Comparison of ENCODE assay signal across 10 mouse cellular contexts in genomic region chr6:125492033-125492432, GRCm38 (mm10). TPM values are rescaled to one million over a fixed set of nuclear protein-coding genes. Genes with fewer than 3 reads are reported as not detected.
DNase-seq lines count a peak whose midpoint lies in the region; ATAC-seq and TF ChIP-seq lines count a peak whose summit lies in the region.
"Had no signal": no experiment of that assay in that cellular context is flagged by ENCODE, and none has a peak within 500 bp of the region (broad histone marks: within the 10 kb centered on the region; RNA-seq: fewer than 3 reads in every experiment).

No protein-coding gene starts in this region.

- TF ChIP-seq CTCF in liver, postnatal 0 days (IDR thresholded peaks at IDR 0.05; ENCODE audit: low read depth) = no peak

- H3K9ac ChIP-seq in heart, embryonic 13.5 days = peak overlapping the region; percentile 91; the same call in 1 of the 2 replicates
- H3K9ac ChIP-seq in lung, embryonic 15.5 days = no peak overlapping the region
- no peak overlapping the region for H3K9ac ChIP-seq in embryonic facial prominence, embryonic 15.5 days
- H3K9ac ChIP-seq in liver, postnatal 0 days (replicated peaks) = peak overlapping the region; percentile 85

- intact Hi-C loops in heart, postnatal 25 days (cut with DNase I) = loop anchor here (2.0 kb wide), 1 partner anchor 13 kb away; no protein-coding TSS in a partner anchor

- DNase-seq in heart, postnatal 25 days (ENCODE audit: low spot score) = no peak
- no peak for DNase-seq in lung, adult 18-20 months
- DNase-seq in liver, postnatal 0 days = no peak
- DNase-seq in right cerebral cortex, postnatal 36 days (ENCODE audit: low spot score in 2 of 2) = no peak
- DNase-seq in spleen, postnatal 10 days (ENCODE audit: low spot score in 2 of 2) = no peak
- DNase-seq: gastrocnemius, postnatal 25 days; thymus, postnatal 4 days had no signal

- WGBS in heart, embryonic 13.5 days = 65% methylated on average over 9 of the region's 9 CpGs
- 56% methylated on average over 9 of the region's 9 CpGs for WGBS in lung, embryonic 15.5 days
- WGBS in embryonic facial prominence, embryonic 15.5 days = 62% methylated on average over 9 of the region's 9 CpGs
- WGBS in liver, postnatal 0 days (ENCODE audit: insufficient replicate concordance) = 61% methylated on average over 9 of the region's 9 CpGs

- H3K36me3 ChIP-seq in heart, embryonic 13.5 days = no peaks in the 10 kb centered on the region
- H3K36me3 ChIP-seq in lung, embryonic 15.5 days = 0 out of 2 replicates have a peak, but pooled peaks cover 2% of the 10 kb centered on the region
- no peaks in the 10 kb centered on the region for H3K36me3 ChIP-seq in embryonic facial prominence, embryonic 15.5 days
- peaks cover 3% of the 10 kb centered on the region; the same call in 1 of the 2 replicates for H3K36me3 ChIP-seq in liver, postnatal 0 days (replicated peaks; ENCODE audit: insufficient read depth, low read length)

- peaks cover 48% of the 10 kb centered on the region for H3K4me1 ChIP-seq in heart, embryonic 13.5 days
- peaks cover 31% of the 10 kb centered on the region for H3K4me1 ChIP-seq in lung, embryonic 15.5 days
- peaks cover 38% of the 10 kb centered on the region for H3K4me1 ChIP-seq in embryonic facial prominence, embryonic 15.5 days
- peaks cover 30% of the 10 kb centered on the region for H3K4me1 ChIP-seq in liver, postnatal 0 days (ENCODE audit: insufficient read depth)

- H3K9me3 ChIP-seq in heart, embryonic 13.5 days = no peaks in the 10 kb centered on the region
- H3K9me3 ChIP-seq in lung, embryonic 15.5 days = no peaks in the 10 kb centered on the region
- no peaks in the 10 kb centered on the region for H3K9me3 ChIP-seq in embryonic facial prominence, embryonic 15.5 days (replicated peaks)
- H3K9me3 ChIP-seq in liver, postnatal 0 days (ENCODE audit: low read length) = no peaks in the 10 kb centered on the region

- H3K27me3 ChIP-seq in heart, embryonic 13.5 days (replicated peaks) = peaks cover 60% of the 10 kb centered on the region
- H3K27me3 ChIP-seq in lung, embryonic 15.5 days = peaks cover 15% of the 10 kb centered on the region; the same call in 1 of the 2 replicates
- H3K27me3 ChIP-seq in embryonic facial prominence, embryonic 15.5 days = no peaks in the 10 kb centered on the region
- H3K27me3 ChIP-seq in liver, postnatal 0 days (ENCODE audit: insufficient read depth, low read length) = peaks cover 11% of the 10 kb centered on the region; the same call in 1 of the 2 replicates

- peak overlapping the region; percentile 91 for H3K4me2 ChIP-seq in heart, embryonic 13.5 days
- peak overlapping the region; percentile 80 for H3K4me2 ChIP-seq in lung, embryonic 15.5 days
- peak overlapping the region; percentile 86 for H3K4me2 ChIP-seq in embryonic facial prominence, embryonic 15.5 days (replicated peaks)
- H3K4me2 ChIP-seq in liver, postnatal 0 days (ENCODE audit: low read depth, low read length) = peak overlapping the region; percentile 74

- TF ChIP-seq EP300 in liver, postnatal 0 days (IDR thresholded peaks at IDR 0.05; ENCODE audit: low read depth) = no peak

- H3K27ac ChIP-seq in heart, embryonic 13.5 days (replicated peaks) = 0 out of 2 replicates have a peak overlapping the region, but pooled peaks have one; percentile 39
- no peak overlapping the region for H3K27ac ChIP-seq in lung, embryonic 15.5 days
- peak overlapping the region; percentile 51; the same call in 1 of the 2 replicates for H3K27ac ChIP-seq in embryonic facial prominence, embryonic 15.5 days (replicated peaks)
- peak overlapping the region; percentile 71 for H3K27ac ChIP-seq in liver, postnatal 0 days (ENCODE audit: low read depth)

- no peak for ATAC-seq in heart, embryonic 13.5 days (ENCODE audit: extremely low read depth, insufficient number of reproducible peaks, low FRiP score, low TSS enrichment)
- no peak for ATAC-seq in lung, embryonic 15.5 days (ENCODE audit: borderline replicate concordance, extremely low read depth, low FRiP score, low TSS enrichment)
- no peak for ATAC-seq in embryonic facial prominence, embryonic 15.5 days (ENCODE audit: insufficient number of reproducible peaks, low FRiP score, low TSS enrichment, low read depth)
- ATAC-seq in liver, postnatal 0 days = no peak

- peak overlapping the region; percentile 69; the same call in 1 of the 2 replicates for H3K4me3 ChIP-seq in heart, embryonic 13.5 days
- no peak overlapping the region for H3K4me3 ChIP-seq in lung, embryonic 15.5 days
- H3K4me3 ChIP-seq in embryonic facial prominence, embryonic 15.5 days (replicated peaks) = peak overlapping the region; percentile 83
- peak overlapping the region; percentile 75 for H3K4me3 ChIP-seq in liver, postnatal 0 days (ENCODE audit: low read depth, low read length)

RNA-seq across cellular contexts. Expression of gene Cd9, which starts 2.6 kb away (rescaled TPM):
- polyA plus RNA-seq in heart, embryonic 13.5 days (2015; fragmentation: Nextera tagmentation; extraction: Ambion mirVana) = 79.6 and 84.5 TPM in 2 replicates
- 10 to 100 TPM; 57.5 to 63.4 TPM for total RNA-seq in heart, postnatal 25 days (2021)
- polyA plus RNA-seq in lung, embryonic 15.5 days (2015; fragmentation: Nextera tagmentation; extraction: Ambion mirVana) = 226 and 250 TPM in 2 replicates
- polyA plus RNA-seq in embryonic facial prominence, embryonic 15.5 days (2015; fragmentation: Nextera tagmentation; extraction: Ambion mirVana) = 366 and 382 TPM in 2 replicates
- 243 and 249 TPM in 2 replicates for polyA plus RNA-seq in liver, postnatal 0 days (2015; fragmentation: Nextera tagmentation; extraction: Ambion mirVana)

RNA-seq across cellular contexts. Expression of gene Vwf, which starts 54.5 kb away (rescaled TPM):
- polyA plus RNA-seq in heart, embryonic 13.5 days (2015; fragmentation: Nextera tagmentation; extraction: Ambion mirVana) = 13.6 and 16.8 TPM in 2 replicates
- 100 to 1,000 TPM; 104 to 114 TPM for total RNA-seq in heart, postnatal 25 days (2021)
- polyA plus RNA-seq in lung, embryonic 15.5 days (2015; fragmentation: Nextera tagmentation; extraction: Ambion mirVana) = 19.1 and 20.8 TPM in 2 replicates
- polyA plus RNA-seq in embryonic facial prominence, embryonic 15.5 days (2015; fragmentation: Nextera tagmentation; extraction: Ambion mirVana) = 8.8 and 9.4 TPM in 2 replicates
- 13.4 and 14.8 TPM in 2 replicates for polyA plus RNA-seq in liver, postnatal 0 days (2015; fragmentation: Nextera tagmentation; extraction: Ambion mirVana)

Comparison
In these comparisons a context has a peak if more than half of its experiments do, and no peak if none do; other contexts are left out.
1. H3K9ac ChIP-seq: peak in heart, embryonic 13.5 days (single experiment) and liver, postnatal 0 days (single experiment); none in lung, embryonic 15.5 days (single experiment) and embryonic facial prominence, embryonic 15.5 days (single experiment).
2. Peak in every context shown above with its lines, with median percentiles within 50 percentile points of each other: H3K4me2 ChIP-seq.